Mouse (Mus musculus) retina, embryonic 14.5 days (tissue): Measurements from ENCODE around the gene Tmem35b.

ENCODE experiments used
- DNase-seq: peaks from one replicate; pipeline ENCODE4 v3.0.0-alpha.2; 2015; ENCODE audit warnings: low spot score

Gene Tmem35b

GRCm38 (mm10) chr4:127168211-127168913 is 44.9 kb downstream of the Tmem35b start:
- peak; percentile 74 for DNase-seq

- peak; percentile 69 for DNase-seq
These were observed 45.4 kb downstream of the Tmem35b start, which contains the start of gene Dlgap3 for GRCm38 (mm10) chr4:127168914-127169345. Gene Dlgap3 (plus strand): TSS chr4:127169204.

GRCm38 (mm10) chr4:127169346-127170221 is 46.1 kb downstream of the Tmem35b start:
- no peak for DNase-seq

GRCm38 (mm10) chr4:127170866-127171265 is 47.4 kb downstream of the Tmem35b start:
- no peak for DNase-seq

GRCm38 (mm10) chr4:127171341-127171905 is 47.9 kb downstream of the Tmem35b start:
- DNase-seq = no peak

- DNase-seq = no peak
These were observed 48.6 kb downstream of the Tmem35b start for GRCm38 (mm10) chr4:127172119-127172518.

GRCm38 (mm10) chr4:127172614-127173013 is 49.1 kb downstream of the Tmem35b start:
- DNase-seq = no peak

GRCm38 (mm10) chr4:127173461-127173860 is 50.0 kb downstream of the Tmem35b start:
- DNase-seq = peak; percentile 81

GRCm38 (mm10) chr4:127174075-127174899 is 50.8 kb downstream of the Tmem35b start:
- no peak for DNase-seq

- no peak for DNase-seq
These were observed 51.4 kb downstream of the Tmem35b start for GRCm38 (mm10) chr4:127174900-127175278.

GRCm38 (mm10) chr4:127177961-127178360 is 54.5 kb downstream of the Tmem35b start:
- no peak for DNase-seq

- no peak for DNase-seq
These were observed 55.2 kb downstream of the Tmem35b start for GRCm38 (mm10) chr4:127178671-127179070.
